Mouse (Mus musculus): Measurements from ENCODE around the gene Thsd7a. TPM values are rescaled to one million over a fixed set of nuclear protein-coding genes. Genes with fewer than 3 reads are reported as not detected.

The Thsd7a gene
- polyA plus RNA-seq, 1 experiment from 2014 or later: 0.21 TPM

DNA sequence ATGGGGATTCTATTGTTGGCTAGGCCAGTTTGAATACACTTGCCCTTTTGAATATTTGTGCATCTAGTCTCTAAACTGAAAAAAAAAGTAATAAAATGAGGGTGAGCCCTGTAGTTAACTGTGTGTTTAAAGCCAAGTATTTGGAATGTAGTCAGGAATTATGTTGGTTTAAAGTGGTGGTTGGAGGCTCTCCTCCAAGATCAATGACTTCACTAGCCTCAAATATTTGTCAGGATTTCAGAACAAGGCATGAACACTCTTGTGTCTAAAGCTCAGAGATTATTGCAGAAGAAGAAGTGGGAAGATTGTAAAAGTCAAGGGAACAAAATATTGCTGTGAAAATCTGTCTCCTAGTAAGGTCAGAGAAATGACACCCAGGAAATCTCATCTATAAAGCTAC, 249.3 kb downstream of the Thsd7a start:
- Histone ChIP-seq H3K36me3 (replicated peaks) (no peaks in the 10 kb centered on the region), H3K4me2 (no peak overlapping the region)
- no peak for ATAC-seq (ENCODE audit: insufficient read depth)

DNA sequence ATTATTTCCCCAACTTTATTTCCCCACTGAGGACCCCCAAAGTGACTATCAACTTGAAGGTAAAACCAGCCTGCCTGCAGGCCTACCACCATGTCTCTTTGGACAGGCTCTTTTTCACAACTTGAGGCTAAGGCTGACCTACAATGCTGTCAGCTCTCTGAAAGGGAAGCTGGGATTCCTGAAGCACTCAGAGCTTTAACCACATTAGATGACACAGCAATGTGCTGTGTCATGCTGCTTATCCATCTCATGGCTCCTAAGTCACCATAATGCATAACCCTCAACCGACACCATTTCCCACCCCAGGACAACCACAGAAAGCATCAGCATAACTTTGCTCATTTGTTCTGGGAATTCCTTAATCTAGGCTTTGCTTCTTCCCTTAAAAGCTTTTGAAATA, 255.6 kb downstream of the Thsd7a start:
- H3K9ac ChIP-seq: no peak overlapping the region
- no peak for ATAC-seq (ENCODE audit: insufficient read depth)
- no peak overlapping the region for H3K27ac ChIP-seq (replicated peaks)
- H3K4me2 ChIP-seq: no peak overlapping the region
- no peak overlapping the region for H3K4me3 ChIP-seq (replicated peaks)
- no peaks in the 10 kb centered on the region for H3K27me3 ChIP-seq
- no peaks in the 10 kb centered on the region for H3K9me3 ChIP-seq (replicated peaks)
- H3K4me1 ChIP-seq (replicated peaks): no peaks in the 10 kb centered on the region
- 12% methylated on average over 1 of the region's 1 CpGs for WGBS (ENCODE audit: insufficient replicate concordance)
- H3K36me3 ChIP-seq (replicated peaks): no peaks in the 10 kb centered on the region

More for the DNA sequence above, 249.3 kb downstream of the Thsd7a start:
- no peak overlapping the region for H3K27ac ChIP-seq (replicated peaks)
- no peak overlapping the region for H3K9ac ChIP-seq
- no peak overlapping the region for H3K4me3 ChIP-seq (replicated peaks)
- no peaks in the 10 kb centered on the region for H3K4me1 ChIP-seq (replicated peaks)
- H3K9me3 ChIP-seq (replicated peaks): no peaks in the 10 kb centered on the region
- no peaks in the 10 kb centered on the region for H3K27me3 ChIP-seq

DNA sequence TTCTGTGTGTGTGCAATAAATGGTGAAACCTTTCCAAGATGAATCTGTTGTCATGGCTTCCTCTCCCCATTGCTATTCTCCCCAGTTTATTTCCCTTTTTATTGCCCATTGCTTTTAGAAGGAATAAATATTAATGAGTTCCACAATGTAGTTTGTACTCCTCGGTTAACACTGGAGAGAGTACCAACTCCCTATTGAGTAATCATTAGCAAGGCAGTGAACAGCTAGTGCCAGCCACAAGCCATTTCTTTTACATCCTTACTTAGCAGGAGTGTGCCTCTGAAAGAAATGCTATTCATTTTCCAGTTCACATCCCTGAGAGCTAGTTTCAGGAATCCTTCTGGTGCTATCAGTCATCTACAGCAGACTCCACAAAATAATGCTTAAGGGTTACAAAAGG, 260.3 kb downstream of the Thsd7a start:
- H3K4me3 ChIP-seq (replicated peaks): no peak overlapping the region
- 59% methylated on average over 1 of the region's 1 CpGs for WGBS (ENCODE audit: insufficient replicate concordance)
- no peak overlapping the region for H3K4me2 ChIP-seq

DNA sequence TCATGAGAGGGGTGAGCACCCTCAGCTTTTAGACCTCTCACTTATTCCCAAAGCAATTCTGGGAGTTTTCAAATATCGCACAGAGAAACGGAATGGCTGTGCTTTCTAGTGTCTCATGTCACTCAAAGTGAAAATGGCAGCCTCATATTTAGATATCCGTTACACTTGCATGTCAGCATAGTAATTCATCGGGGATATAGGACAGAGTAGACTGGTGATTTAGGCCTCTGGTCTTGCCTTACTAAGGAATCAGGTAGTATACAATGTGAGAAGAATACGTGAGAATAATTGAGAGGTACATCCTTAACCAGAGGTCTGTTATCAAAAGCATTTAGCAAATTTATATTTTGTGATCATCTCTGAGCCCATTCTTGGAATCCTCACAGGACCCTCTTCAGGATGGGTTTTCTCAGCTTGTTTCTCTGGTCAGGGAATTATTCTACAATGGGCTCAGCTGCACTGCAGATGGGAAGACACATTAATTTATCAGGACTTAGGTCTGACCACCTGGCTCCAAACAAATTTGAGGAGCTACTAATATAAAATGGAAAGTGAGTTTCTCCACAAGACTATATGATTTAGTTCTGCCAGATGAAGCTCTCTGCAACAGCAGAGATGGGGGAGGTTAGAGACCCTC, 267.6 kb downstream of the Thsd7a start:
- Histone ChIP-seq H3K27me3 (no peaks in the 10 kb centered on the region), H3K4me3 (replicated peaks) (no peak overlapping the region), H3K36me3 (replicated peaks) (no peaks in the 10 kb centered on the region), H3K9ac (no peak overlapping the region), H3K4me2 (no peak overlapping the region), H3K4me1 (replicated peaks) (no peaks in the 10 kb centered on the region), H3K9me3 (replicated peaks) (no peaks in the 10 kb centered on the region), H3K27ac (replicated peaks) (no peak overlapping the region)
- 74% methylated on average over 5 of the region's 5 CpGs for WGBS (ENCODE audit: insufficient replicate concordance)
- no peak for ATAC-seq (ENCODE audit: insufficient read depth)

More for the DNA sequence above, 260.3 kb downstream of the Thsd7a start:
- H3K9me3 ChIP-seq (replicated peaks): no peaks in the 10 kb centered on the region
- no peak for ATAC-seq (ENCODE audit: insufficient read depth)
- no peaks in the 10 kb centered on the region for H3K36me3 ChIP-seq (replicated peaks)
- H3K27ac ChIP-seq (replicated peaks): no peak overlapping the region
- H3K27me3 ChIP-seq: no peaks in the 10 kb centered on the region
- H3K9ac ChIP-seq: no peak overlapping the region
- H3K4me1 ChIP-seq (replicated peaks): no peaks in the 10 kb centered on the region

DNA sequence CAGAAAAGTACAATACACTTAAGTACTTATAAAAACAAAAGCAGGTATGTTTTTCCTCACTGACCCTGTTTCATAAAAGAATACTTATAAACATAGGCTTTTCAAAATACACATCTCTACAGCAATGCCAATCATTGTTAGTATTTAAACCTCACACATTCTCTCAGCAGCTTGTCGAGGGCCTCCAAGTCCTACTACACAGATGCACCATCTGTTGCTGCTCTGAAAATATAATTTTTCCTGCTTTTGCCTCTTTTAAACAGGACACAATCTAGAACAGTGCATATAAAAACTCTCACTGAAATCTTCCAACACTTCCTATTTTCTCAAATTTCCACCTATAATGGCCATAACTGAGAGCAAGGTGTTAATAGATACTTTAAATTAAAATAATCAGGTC, 270.9 kb downstream of the Thsd7a start:
- Histone ChIP-seq H3K4me3 (replicated peaks) (no peak overlapping the region), H3K9ac (no peak overlapping the region), H3K4me1 (replicated peaks) (no peaks in the 10 kb centered on the region), H3K27ac (replicated peaks) (no peak overlapping the region), H3K9me3 (replicated peaks) (no peaks in the 10 kb centered on the region), H3K4me2 (no peak overlapping the region), H3K36me3 (replicated peaks) (no peaks in the 10 kb centered on the region), H3K27me3 (no peaks in the 10 kb centered on the region)
- 45% methylated on average over 1 of the region's 1 CpGs for WGBS (ENCODE audit: insufficient replicate concordance)
- no peak for ATAC-seq (ENCODE audit: insufficient read depth)

DNA sequence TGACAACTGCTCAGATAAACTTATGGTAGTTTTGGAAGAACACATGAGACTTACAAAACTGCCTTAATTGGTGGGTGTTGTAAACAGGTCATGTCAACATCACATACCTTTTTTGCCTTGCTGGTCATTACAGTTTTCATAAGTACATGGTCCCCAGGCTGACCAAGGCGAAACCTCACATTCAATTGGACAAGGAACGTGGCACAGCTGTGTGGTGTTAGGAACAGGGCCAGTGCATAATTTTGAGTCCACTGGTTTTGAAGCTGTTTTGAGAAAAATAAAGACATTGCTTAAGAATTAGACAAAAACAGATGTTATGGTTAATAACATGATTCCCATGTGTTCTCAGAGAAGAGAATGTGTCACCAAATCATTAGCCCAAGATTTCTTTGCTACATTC, 278.3 kb downstream of the Thsd7a start:
- WGBS (ENCODE audit: insufficient replicate concordance): 51% methylated on average over 2 of the region's 2 CpGs
- no peak overlapping the region for H3K27ac ChIP-seq (replicated peaks)
- H3K9me3 ChIP-seq (replicated peaks): no peaks in the 10 kb centered on the region
- H3K36me3 ChIP-seq (replicated peaks): no peaks in the 10 kb centered on the region
- H3K4me1 ChIP-seq (replicated peaks): no peaks in the 10 kb centered on the region
- ATAC-seq (ENCODE audit: insufficient read depth): no peak
- H3K4me3 ChIP-seq (replicated peaks): no peak overlapping the region
- no peak overlapping the region for H3K4me2 ChIP-seq
- H3K9ac ChIP-seq: no peak overlapping the region
- no peaks in the 10 kb centered on the region for H3K27me3 ChIP-seq

DNA sequence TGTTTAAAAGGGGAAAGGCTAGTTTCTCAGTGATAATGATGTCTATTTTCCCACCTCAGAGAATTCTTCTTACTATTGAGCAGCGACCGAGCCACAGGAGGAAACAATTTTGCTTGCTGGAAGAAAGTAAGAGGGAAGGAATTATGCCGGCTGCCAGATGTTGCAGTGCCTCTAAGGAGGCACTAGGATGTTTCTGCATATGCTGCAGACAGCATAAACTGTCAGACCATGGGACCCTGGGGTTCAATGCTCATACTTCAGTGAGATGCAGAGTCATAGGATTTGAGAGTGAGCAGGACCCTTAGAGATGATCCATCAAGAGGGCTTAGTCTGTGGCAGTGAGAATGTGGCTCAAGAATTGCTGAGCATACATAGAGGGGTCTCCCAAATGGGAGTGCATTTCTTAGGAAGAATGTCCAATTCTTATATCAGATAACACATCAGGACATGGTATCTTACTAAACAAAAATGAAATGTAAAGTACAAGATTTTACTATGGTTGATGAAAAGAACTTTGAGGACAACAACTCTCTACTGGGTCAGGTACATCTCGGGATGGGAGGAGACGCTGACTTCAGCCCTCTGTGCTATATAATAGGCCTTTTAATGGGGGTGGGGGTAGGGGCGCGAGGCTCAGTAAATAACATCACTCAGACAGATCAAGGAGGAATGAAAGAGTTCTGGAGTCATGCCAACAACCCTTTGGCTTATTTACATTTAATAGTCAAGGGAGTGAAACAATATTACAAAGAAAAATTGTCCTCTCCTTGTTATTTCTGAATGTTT, 281.7 kb downstream of the Thsd7a start:
- H3K4me1 ChIP-seq (replicated peaks): no peaks in the 10 kb centered on the region
- no peak for ATAC-seq (ENCODE audit: insufficient read depth)
- no peak overlapping the region for H3K4me2 ChIP-seq
- H3K9me3 ChIP-seq (replicated peaks): no peaks in the 10 kb centered on the region
- no peaks in the 10 kb centered on the region for H3K27me3 ChIP-seq
- no peak overlapping the region for H3K27ac ChIP-seq (replicated peaks)
- WGBS (ENCODE audit: insufficient replicate concordance): 55% methylated on average over 7 of the region's 7 CpGs
- no peak overlapping the region for H3K9ac ChIP-seq
- no peak overlapping the region for H3K4me3 ChIP-seq (replicated peaks)
- H3K36me3 ChIP-seq (replicated peaks): no peaks in the 10 kb centered on the region

DNA sequence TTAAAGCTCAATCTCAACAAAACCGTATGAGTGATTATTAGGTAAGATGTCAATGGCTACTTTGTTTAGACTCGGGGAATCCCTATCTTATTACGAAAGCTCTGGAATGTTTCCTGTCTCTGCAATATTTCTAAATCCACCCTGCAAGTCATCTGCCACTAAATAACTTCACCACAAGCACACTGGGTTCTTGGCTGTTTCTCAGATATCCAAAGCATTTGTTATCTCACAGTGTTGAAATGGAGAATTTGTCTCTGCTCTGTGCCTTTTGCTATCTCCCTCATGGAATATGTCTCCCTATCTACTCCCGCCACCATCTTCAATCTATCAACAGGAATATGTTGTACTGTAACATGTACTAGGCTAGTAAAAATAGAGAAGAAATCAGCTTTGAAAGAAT, 290.4 kb downstream of the Thsd7a start:
- H3K27ac ChIP-seq (replicated peaks): no peak overlapping the region
- WGBS (ENCODE audit: insufficient replicate concordance): 54% methylated on average over 4 of the region's 4 CpGs
- no peak for ATAC-seq (ENCODE audit: insufficient read depth)
- no peak overlapping the region for H3K9ac ChIP-seq
- no peak overlapping the region for H3K4me2 ChIP-seq
- H3K4me3 ChIP-seq (replicated peaks): no peak overlapping the region
- no peaks in the 10 kb centered on the region for H3K36me3 ChIP-seq (replicated peaks)
- H3K9me3 ChIP-seq (replicated peaks): no peaks in the 10 kb centered on the region
- no peaks in the 10 kb centered on the region for H3K4me1 ChIP-seq (replicated peaks)
- no peaks in the 10 kb centered on the region for H3K27me3 ChIP-seq

DNA sequence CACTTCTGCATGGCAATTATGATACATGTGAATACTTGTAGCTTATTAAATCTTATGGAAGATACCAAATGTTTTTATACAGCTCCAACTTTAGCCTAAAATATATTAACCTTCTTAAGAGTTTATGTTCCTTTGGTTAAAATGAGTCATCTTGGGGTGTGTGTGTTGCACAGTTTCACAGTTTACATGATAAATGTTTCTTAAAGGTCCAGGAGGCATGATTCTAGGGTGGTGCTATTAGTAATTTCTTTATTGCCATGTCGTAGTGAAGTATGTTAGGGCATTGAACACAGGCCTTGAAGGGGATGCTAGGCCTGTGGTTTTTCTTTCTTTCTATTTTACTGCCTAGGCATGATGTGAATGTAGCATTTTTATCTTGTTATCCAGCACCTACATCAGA, 291.8 kb downstream of the Thsd7a start:
- no peak overlapping the region for H3K4me2 ChIP-seq
- H3K27ac ChIP-seq (replicated peaks): no peak overlapping the region
- ATAC-seq (ENCODE audit: insufficient read depth): no peak
- H3K27me3 ChIP-seq: no peaks in the 10 kb centered on the region
- H3K9me3 ChIP-seq (replicated peaks): no peaks in the 10 kb centered on the region
- 54% methylated on average over 1 of the region's 1 CpGs for WGBS (ENCODE audit: insufficient replicate concordance)
- H3K36me3 ChIP-seq (replicated peaks): no peaks in the 10 kb centered on the region
- H3K9ac ChIP-seq: no peak overlapping the region
- no peaks in the 10 kb centered on the region for H3K4me1 ChIP-seq (replicated peaks)
- no peak overlapping the region for H3K4me3 ChIP-seq (replicated peaks)

DNA sequence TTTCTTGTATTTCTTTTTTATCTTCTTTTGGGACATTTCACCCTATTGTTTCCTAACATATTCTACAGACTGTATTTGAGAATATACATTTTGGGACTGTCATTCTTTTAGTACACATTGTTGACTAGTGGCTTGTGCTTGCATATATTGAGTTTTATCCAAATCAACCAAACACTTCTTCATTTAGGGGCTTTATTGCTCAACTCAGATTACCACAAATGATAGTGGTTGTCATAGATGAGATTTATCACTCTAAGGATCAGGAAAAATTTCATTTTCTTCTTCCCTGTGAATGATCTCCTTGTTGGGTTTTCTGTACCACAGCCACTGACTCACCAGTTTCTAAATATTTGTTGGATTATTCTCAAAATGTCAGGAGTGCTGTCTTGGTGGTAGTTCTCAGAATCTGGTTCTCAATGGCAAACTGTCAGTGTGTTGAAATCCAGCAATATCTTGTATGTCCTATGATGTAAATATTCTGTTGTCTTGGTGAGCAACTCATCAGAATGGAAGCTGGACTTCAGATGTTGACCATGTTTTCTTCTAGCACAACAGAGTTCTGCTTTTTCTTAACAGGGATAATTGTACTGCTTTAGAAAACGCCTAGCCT, 294.2 kb downstream of the Thsd7a start:
- WGBS (ENCODE audit: insufficient replicate concordance): 38% methylated on average over 1 of the region's 1 CpGs
- Histone ChIP-seq H3K27me3 (no peaks in the 10 kb centered on the region), H3K9ac (no peak overlapping the region), H3K9me3 (replicated peaks) (no peaks in the 10 kb centered on the region), H3K36me3 (replicated peaks) (no peaks in the 10 kb centered on the region), H3K27ac (replicated peaks) (no peak overlapping the region), H3K4me2 (no peak overlapping the region), H3K4me3 (replicated peaks) (no peak overlapping the region), H3K4me1 (replicated peaks) (no peaks in the 10 kb centered on the region)
- ATAC-seq (ENCODE audit: insufficient read depth): no peak

DNA sequence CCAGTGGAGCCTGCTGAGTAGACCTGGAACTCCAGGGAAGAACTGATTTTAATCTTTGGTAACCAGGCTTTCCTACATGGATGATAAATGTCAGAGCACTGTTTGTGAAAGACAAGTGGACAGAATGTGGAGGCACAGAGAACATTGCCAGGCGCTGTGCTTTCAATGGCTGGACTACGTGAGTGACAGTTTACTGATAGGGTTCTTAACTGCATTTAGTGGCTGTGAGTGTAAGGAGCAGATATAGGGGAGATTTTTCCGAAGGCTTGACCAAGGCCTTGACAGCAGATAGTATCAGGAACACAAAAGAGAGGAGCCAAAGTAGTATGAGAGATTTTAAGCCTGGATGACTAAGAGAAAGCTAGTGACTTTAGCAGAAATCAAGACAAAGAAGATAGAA, 295.1 kb downstream of the Thsd7a start:
- H3K4me2 ChIP-seq: no peak overlapping the region
- no peaks in the 10 kb centered on the region for H3K36me3 ChIP-seq (replicated peaks)
- ATAC-seq (ENCODE audit: insufficient read depth): no peak
- no peak overlapping the region for H3K9ac ChIP-seq
- H3K4me1 ChIP-seq (replicated peaks): no peaks in the 10 kb centered on the region
- no peak overlapping the region for H3K27ac ChIP-seq (replicated peaks)
- no peaks in the 10 kb centered on the region for H3K9me3 ChIP-seq (replicated peaks)
- WGBS (ENCODE audit: insufficient replicate concordance): 14% methylated on average over 3 of the region's 3 CpGs
- H3K4me3 ChIP-seq (replicated peaks): no peak overlapping the region
- no peaks in the 10 kb centered on the region for H3K27me3 ChIP-seq

All from liver, embryonic 15.5 days (tissue).